Mouse (Mus musculus) stomach, postnatal 0 days (tissue): ENCODE data around the gene Serpina3n. TPM values are rescaled to one million over a fixed set of nuclear protein-coding genes. Genes with fewer than 3 reads are reported as not detected.
A peak's percentile ranks its signal among the peaks of the same experiment; 100 is the strongest.
"Not testable (repeated sequence)": the region's sequence is repeated elsewhere in the genome, so short reads cannot be mapped to it uniquely, and the experiment has no call there.

ENCODE experiments used
- ATAC-seq: fragments of 200-750 bp; cut with Nextera tagmentation; 2 replicates; pipeline ENCODE4 v1.8.0; 2017; ENCODE audit not compliant: low FRiP score, low TSS enrichment
- DNase-seq: peaks from one replicate; pipeline ENCODE4 v3.0.0-alpha.2; 2016; ENCODE audit warnings: low spot score
- H3K27ac ChIP-seq: fragments of 300-500 bp; sonication (generic); replicated peaks from 2 replicates; pipeline ENCODE4 v1.5.1; 2014; ENCODE audit warnings: mild to moderate bottlenecking, control low read depth
- H3K27me3 ChIP-seq: fragments of 300-500 bp; sonication (generic); 2 replicates; pipeline ENCODE4 v1.6.1; 2014; ENCODE audit warnings: low read length; ENCODE audit not compliant: control insufficient read depth, insufficient read depth
- H3K36me3 ChIP-seq: fragments of 300-500 bp; sonication (generic); 2 replicates; pipeline ENCODE4 v1.6.1; 2014; ENCODE audit warnings: low read length, mixed read lengths; ENCODE audit not compliant: control insufficient read depth, insufficient read depth
- H3K4me1 ChIP-seq: fragments of 300-500 bp; sonication (generic); replicated peaks from 2 replicates; pipeline ENCODE4 v1.6.1; 2014; ENCODE audit warnings: antibody characterized with exemption; ENCODE audit not compliant: control insufficient read depth, insufficient read depth
- H3K4me2 ChIP-seq: fragments of 300-500 bp; sonication (generic); replicated peaks from 2 replicates; pipeline ENCODE4 v1.6.1; 2014; ENCODE audit warnings: low read depth, mild to moderate bottlenecking, control low read depth, moderate library complexity
- H3K4me3 ChIP-seq: fragments of 300-500 bp; sonication (generic); 2 replicates; pipeline ENCODE4 v1.5.1; 2014; ENCODE audit warnings: low read depth, low read length, control low read depth
- H3K9ac ChIP-seq: fragments of 300-500 bp; sonication (generic); 2 replicates; pipeline ENCODE4 v1.6.1; 2014; ENCODE audit warnings: mild to moderate bottlenecking, low read length, control low read depth, mixed read lengths
- H3K9me3 ChIP-seq: fragments of 300-500 bp; sonication (generic); 2 replicates; pipeline ENCODE4 v1.6.1; 2016; ENCODE audit warnings: low read length; ENCODE audit not compliant: control insufficient read depth
- CTCF ChIP-seq: IDR thresholded peaks from 2 replicates; pipeline ENCODE4 v1.5.1; 2016; ENCODE audit warnings: antibody characterized with exemption, low read depth, mild to moderate bottlenecking, moderate library complexity
- EP300 ChIP-seq: optimal IDR thresholded peaks from 2 replicates; pipeline ENCODE3; 2016; ENCODE audit warnings: antibody characterized with exemption
- WGBS: fragments of 180-500 bp; shearing (Covaris S2); extraction: QIAGEN DNeasy Blood & Tissue Kit; methylation state at CpG from one replicate; pipeline ENCODE4 v1.1.7; 2014; 5-methylcytosine and 5-hydroxymethylcytosine counted together
- polyA plus RNA-seq: library from polyadenylated mRNA; unstranded; fragments of >200 nt; fragmentation: Nextera tagmentation; extraction: Ambion mirVana; gene quantifications from 2 replicates; pipeline ENCODE4 v1.2.1, GENCODE M21; 2015

Serpina3n gene
- polyA plus RNA-seq, 1 experiment from 2014 or later, result 1.6 TPM

DNA sequence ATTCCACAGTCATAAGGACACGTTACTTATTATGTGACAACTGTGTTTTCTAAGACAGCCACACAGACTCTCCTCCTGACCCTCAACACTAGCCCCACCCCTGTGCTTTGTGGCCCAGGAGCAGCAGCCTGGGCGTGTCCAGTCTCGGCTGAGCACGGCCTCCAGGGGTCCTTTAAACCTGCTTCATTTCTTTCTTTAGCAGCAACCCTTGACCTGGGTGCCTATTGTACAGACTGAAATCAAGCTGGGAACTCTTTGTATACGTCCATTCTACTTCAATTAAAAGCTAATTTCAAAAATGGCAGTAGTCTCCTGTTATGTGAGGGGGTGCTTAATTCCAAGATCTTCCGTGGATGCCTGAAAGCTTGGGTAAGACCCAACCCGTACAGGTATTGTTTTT lies 26.7 kb downstream of the Serpina3n start:
- 40% methylated on average over 7 of the region's 7 CpGs for WGBS
- H3K9me3 ChIP-seq, result no peaks in the 10 kb centered on the region
- no peak overlapping the region for H3K9ac ChIP-seq
- TF ChIP-seq CTCF (no peak), EP300 (no peak)
- no peak overlapping the region for H3K4me3 ChIP-seq
- no peaks in the 10 kb centered on the region for H3K27me3 ChIP-seq
- H3K4me1 ChIP-seq, result no peaks in the 10 kb centered on the region
- no peak overlapping the region for H3K4me2 ChIP-seq
- DNase-seq (no peak), ATAC-seq (no peak)
- no peaks in the 10 kb centered on the region for H3K36me3 ChIP-seq
- H3K27ac ChIP-seq, result no peak overlapping the region

DNA sequence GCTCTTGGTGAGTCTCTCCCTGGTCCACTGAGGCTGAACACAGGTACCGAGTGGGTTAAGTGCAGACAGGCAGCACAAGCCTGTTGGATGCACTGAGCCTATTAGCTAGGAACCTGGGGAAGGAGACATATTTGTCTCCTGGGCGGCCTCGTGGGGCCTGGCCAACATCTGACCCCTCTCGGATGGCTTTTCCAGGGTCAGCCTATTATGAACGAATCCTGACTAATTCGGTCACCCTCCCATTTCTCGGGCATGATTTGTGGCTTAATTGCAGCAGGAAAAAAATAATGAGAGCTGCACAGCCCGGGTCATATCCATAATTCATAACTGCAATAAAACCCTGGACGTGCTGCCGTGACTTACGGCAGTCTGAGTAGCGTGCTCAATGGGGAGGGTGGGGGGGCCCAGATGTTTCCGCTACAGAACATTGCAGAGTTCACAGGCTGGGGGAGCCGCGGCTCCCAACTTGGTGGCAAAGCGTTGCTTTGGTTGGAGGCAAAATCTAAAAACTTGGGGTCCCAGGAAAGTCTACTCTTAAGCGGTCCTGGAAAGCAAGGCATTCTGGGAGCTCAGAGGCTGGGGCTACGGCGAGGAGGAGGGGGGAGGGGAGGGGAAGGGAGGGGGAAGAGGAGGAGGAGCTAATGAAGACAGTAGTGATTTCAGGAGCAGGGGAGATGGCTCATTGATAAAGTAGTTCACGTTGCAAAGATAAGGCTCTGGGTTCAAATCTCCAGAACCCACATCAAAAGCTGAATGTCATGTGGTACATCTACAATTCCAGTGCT lies 27.6 kb downstream of the Serpina3n start:
- Histone ChIP-seq H3K36me3 (no peaks in the 10 kb centered on the region), H3K4me1 (no peaks in the 10 kb centered on the region), H3K9me3 (no peaks in the 10 kb centered on the region), H3K4me2 (no peak overlapping the region), H3K27me3 (no peaks in the 10 kb centered on the region), H3K27ac (no peak overlapping the region), H3K9ac (no peak overlapping the region), H3K4me3 (no peak overlapping the region)
- no peak for ATAC-seq
- 67% methylated on average over 20 of the region's 20 CpGs for WGBS
- TF ChIP-seq CTCF, result no peak
- TF ChIP-seq EP300, result no peak
- no peak for DNase-seq

DNA sequence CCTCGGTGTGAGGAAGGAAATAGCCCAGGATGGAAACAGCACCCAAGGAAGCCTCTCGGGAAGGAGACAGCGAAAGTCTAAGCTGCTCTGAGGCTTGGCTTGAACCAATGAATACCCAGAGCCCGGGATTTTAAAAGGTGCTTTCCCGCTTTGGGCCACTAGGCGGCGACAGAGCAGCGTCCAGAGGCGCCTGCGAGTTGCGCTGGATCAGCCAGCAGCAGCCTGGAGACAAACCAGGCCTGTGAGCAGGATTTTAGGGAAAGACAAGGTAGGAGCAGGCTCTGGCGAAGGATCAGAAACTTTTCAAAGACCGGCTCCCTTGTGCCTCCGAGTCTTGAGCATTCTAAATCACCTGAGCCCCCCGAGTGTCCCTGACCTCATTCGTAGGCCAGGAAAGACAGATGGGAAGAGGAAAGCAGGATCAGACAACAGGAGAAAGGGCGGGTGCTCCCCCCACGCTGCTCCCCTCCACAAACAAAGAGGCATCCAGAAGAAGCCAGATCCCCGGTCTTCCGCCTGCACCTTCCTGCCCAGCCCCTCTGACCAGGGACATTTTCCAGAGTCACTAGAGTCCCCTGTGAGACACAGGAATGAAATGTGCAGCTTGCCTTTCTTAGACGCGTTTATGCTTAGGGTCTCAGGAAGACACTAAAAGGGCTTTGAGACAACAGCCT lies 33.7 kb downstream of the Serpina3n start:
- H3K4me3 ChIP-seq, result no peak overlapping the region
- H3K4me1 ChIP-seq, result no peaks in the 10 kb centered on the region
- no peak overlapping the region for H3K9ac ChIP-seq
- no peaks in the 10 kb centered on the region for H3K27me3 ChIP-seq
- TF ChIP-seq EP300 (no peak), CTCF (peak; percentile 98)
- no peaks in the 10 kb centered on the region for H3K9me3 ChIP-seq
- WGBS, result 12% methylated on average over 22 of the region's 22 CpGs
- ATAC-seq (peak; percentile 32; the same call in 1 of the 2 replicates), DNase-seq (peak; percentile 88)
- no peak overlapping the region for H3K4me2 ChIP-seq
- no peaks in the 10 kb centered on the region for H3K36me3 ChIP-seq
- no peak overlapping the region for H3K27ac ChIP-seq

DNA sequence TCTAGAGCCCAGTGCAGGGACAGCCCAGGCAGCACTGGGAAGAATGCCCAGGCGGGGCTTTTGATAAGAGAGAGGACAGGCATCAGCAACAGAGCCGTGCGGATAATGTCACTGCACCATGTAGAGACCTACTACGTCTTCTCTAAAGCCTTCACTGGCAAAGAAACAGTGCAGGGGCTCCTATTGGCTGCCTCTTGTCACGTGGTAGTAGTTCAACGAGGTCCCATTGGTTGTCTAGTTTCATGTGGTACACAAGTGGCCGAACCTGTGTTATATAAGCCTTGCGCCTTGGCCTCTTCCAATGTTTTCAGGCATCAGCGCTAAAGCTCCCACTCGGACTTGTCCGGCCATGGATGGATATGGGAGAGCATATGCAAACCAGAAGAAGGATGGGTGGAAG lies 37.2 kb downstream of the Serpina3n start:
- no peak overlapping the region for H3K4me2 ChIP-seq
- H3K4me1 ChIP-seq, result no peaks in the 10 kb centered on the region
- H3K27me3 ChIP-seq, result no peaks in the 10 kb centered on the region
- H3K36me3 ChIP-seq, result no peaks in the 10 kb centered on the region
- no peak overlapping the region for H3K4me3 ChIP-seq
- no peak for TF ChIP-seq CTCF
- TF ChIP-seq EP300, result no peak
- H3K27ac ChIP-seq, result no peak overlapping the region
- no peak for DNase-seq
- 82% methylated on average over 11 of the region's 11 CpGs for WGBS
- no peak overlapping the region for H3K9ac ChIP-seq
- H3K9me3 ChIP-seq, result no peaks in the 10 kb centered on the region
- ATAC-seq, result no peak

DNA sequence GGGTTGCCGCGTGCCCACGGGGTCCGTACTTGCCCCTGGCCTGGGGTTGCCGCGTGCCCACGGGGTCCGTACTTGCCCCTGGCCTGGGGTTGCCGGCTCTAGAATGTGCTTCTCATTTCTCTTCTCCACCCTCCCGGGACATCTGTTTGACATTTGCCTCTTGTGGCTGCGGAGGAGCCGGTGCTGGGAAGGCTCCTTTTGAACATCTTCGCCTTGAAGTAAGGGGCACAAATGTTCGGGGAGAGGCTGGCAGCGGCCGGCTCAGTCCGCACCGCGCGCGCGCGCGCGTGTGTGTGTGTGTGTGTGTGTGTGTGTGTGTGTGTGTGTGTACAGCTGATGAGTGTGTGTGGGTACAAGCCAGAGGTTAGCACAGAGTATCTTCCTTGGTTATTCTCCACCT lies 40.5 kb downstream of the Serpina3n start:
- WGBS, result 79% methylated on average over 25 of the region's 25 CpGs
- not testable (repeated sequence) for H3K27me3 ChIP-seq, ATAC-seq, H3K4me1 ChIP-seq, H3K36me3 ChIP-seq, DNase-seq, H3K9ac ChIP-seq, H3K4me2 ChIP-seq, H3K27ac ChIP-seq, H3K9me3 ChIP-seq, H3K4me3 ChIP-seq

DNA sequence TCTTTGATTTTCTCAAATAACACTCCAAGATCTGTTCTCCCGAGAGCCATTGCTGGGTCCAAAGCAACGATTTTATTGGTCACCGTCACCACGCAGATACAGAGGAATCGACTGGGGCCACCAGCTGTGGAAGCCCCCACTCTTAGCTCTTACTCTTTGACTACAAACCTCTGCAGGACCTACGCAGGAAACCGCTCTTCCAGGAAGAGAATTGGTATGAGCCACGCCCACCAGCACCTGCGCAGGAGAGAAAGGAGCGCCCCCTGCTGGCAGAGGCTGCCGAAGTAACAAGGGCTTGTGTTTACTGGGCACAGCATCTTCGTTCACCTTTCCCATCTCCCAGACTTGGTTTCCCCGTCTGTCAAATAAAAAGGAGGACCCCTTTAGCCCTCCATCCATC lies 41.6 kb downstream of the Serpina3n start:
- Histone ChIP-seq H3K9me3 (no peaks in the 10 kb centered on the region), H3K9ac (no peak overlapping the region), H3K36me3 (no peaks in the 10 kb centered on the region), H3K4me1 (no peaks in the 10 kb centered on the region), H3K27ac (no peak overlapping the region), H3K27me3 (no peaks in the 10 kb centered on the region), H3K4me2 (no peak overlapping the region), H3K4me3 (no peak overlapping the region)
- TF ChIP-seq EP300 (no peak), CTCF (peak; percentile 77)
- DNase-seq (peak; percentile 73), ATAC-seq (peak; percentile 51; the same call in 1 of the 2 replicates)
- WGBS, result 43% methylated on average over 13 of the region's 13 CpGs
